Mouse (Mus musculus) bone marrow macrophage, adult 2 months (primary cell): Measurements from ENCODE around the gene Rbm24.

Source experiments
- CTCF ChIP-seq: IDR thresholded peaks from 2 replicates; pipeline ENCODE4 v1.5.1; 2012; ENCODE audit warnings: low read depth, mild to moderate bottlenecking, low read length, moderate library complexity
- POLR2A ChIP-seq: IDR thresholded peaks from 2 replicates; pipeline ENCODE4 v1.6.1; 2012; ENCODE audit warnings: mild to moderate bottlenecking, low read depth, low read length, borderline replicate concordance

DNA sequence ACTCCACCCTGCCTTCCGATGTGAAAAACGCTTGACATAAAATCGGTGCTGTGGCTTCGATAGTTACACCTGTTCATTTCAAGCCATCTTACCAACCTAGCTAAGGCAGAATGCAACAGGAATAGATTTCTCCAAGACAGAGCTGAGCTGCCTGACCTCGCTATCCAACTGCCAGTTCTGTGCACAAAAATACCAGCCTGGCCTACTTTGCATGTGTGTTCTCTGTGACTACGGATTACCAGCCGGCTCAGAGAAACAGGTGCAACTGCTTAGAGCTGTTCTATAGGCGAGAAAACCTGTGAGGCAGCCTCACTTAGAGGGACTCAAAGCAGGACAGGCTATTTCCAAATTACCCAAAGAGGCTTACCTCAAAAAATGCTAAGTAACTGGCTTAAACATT lies 4.2 kb upstream of the Rbm24 start:
- TF ChIP-seq CTCF (no peak), POLR2A (no peak)
